Mouse (Mus musculus): ENCODE measurements around the gene Cyld. TPM values are rescaled to one million over a fixed set of nuclear protein-coding genes. Genes with fewer than 3 reads are reported as not detected.

Gene Cyld
- polyA plus RNA-seq, 1 experiment: 25.4 TPM

- Histone ChIP-seq H3K4me3 (ENCODE audit: insufficient read depth, low read length) (no peak overlapping the region), H3K4me1 (ENCODE audit: control insufficient read depth, insufficient read depth, low read length) (no peaks in the 10 kb centered on the region), H3K27ac (ENCODE audit: insufficient read depth, low read length) (no peak overlapping the region)
- TF ChIP-seq CTCF (IDR thresholded peaks at IDR 0.05; ENCODE audit: borderline replicate concordance, insufficient read depth, low read length) (no peak), POLR2A (IDR thresholded peaks at IDR 0.05; ENCODE audit: low read depth, low read length) (no peak)
These were observed 28.3 kb upstream of the Cyld start for GRCm38 (mm10) chr8:88668400-88669086.

GRCm38 (mm10) chr8:88670782-88671181 lies 26.0 kb upstream of the Cyld start:
- TF ChIP-seq CTCF (IDR thresholded peaks at IDR 0.05; ENCODE audit: borderline replicate concordance, insufficient read depth, low read length) (no peak), POLR2A (IDR thresholded peaks at IDR 0.05; ENCODE audit: low read depth, low read length) (no peak)
- Histone ChIP-seq H3K4me1 (ENCODE audit: control insufficient read depth, insufficient read depth, low read length) (no peaks in the 10 kb centered on the region), H3K4me3 (ENCODE audit: insufficient read depth, low read length) (no peak overlapping the region), H3K27ac (ENCODE audit: insufficient read depth, low read length) (no peak overlapping the region)

GRCm38 (mm10) chr8:88671575-88671974 lies 25.3 kb upstream of the Cyld start:
- Histone ChIP-seq H3K27ac (ENCODE audit: insufficient read depth, low read length) (no peak overlapping the region), H3K4me1 (ENCODE audit: control insufficient read depth, insufficient read depth, low read length) (no peaks in the 10 kb centered on the region), H3K4me3 (ENCODE audit: insufficient read depth, low read length) (no peak overlapping the region)
- TF ChIP-seq CTCF (IDR thresholded peaks at IDR 0.05; ENCODE audit: borderline replicate concordance, insufficient read depth, low read length) (no peak), POLR2A (IDR thresholded peaks at IDR 0.05; ENCODE audit: low read depth, low read length) (no peak)

- TF ChIP-seq CTCF (IDR thresholded peaks at IDR 0.05; ENCODE audit: borderline replicate concordance, insufficient read depth, low read length) (no peak), POLR2A (IDR thresholded peaks at IDR 0.05; ENCODE audit: low read depth, low read length) (no peak)
- Histone ChIP-seq H3K4me3 (ENCODE audit: insufficient read depth, low read length) (no peak overlapping the region), H3K4me1 (ENCODE audit: control insufficient read depth, insufficient read depth, low read length) (no peaks in the 10 kb centered on the region), H3K27ac (ENCODE audit: insufficient read depth, low read length) (no peak overlapping the region)
These were observed 23.0 kb upstream of the Cyld start for GRCm38 (mm10) chr8:88673859-88674258.

GRCm38 (mm10) chr8:88675372-88676165 lies 21.3 kb upstream of the Cyld start:
- Histone ChIP-seq H3K4me1 (ENCODE audit: control insufficient read depth, insufficient read depth, low read length) (no peaks in the 10 kb centered on the region), H3K4me3 (ENCODE audit: insufficient read depth, low read length) (no peak overlapping the region), H3K27ac (ENCODE audit: insufficient read depth, low read length) (no peak overlapping the region)
- no peak for TF ChIP-seq POLR2A (IDR thresholded peaks at IDR 0.05; ENCODE audit: low read depth, low read length)
- TF ChIP-seq CTCF (IDR thresholded peaks at IDR 0.05; ENCODE audit: borderline replicate concordance, insufficient read depth, low read length): no peak

GRCm38 (mm10) chr8:88677071-88677470 lies 19.8 kb upstream of the Cyld start:
- TF ChIP-seq POLR2A (IDR thresholded peaks at IDR 0.05; ENCODE audit: low read depth, low read length) (no peak), CTCF (IDR thresholded peaks at IDR 0.05; ENCODE audit: borderline replicate concordance, insufficient read depth, low read length) (no peak)

GRCm38 (mm10) chr8:88680566-88680965 lies 16.3 kb upstream of the Cyld start:
- H3K27ac ChIP-seq (ENCODE audit: insufficient read depth, low read length): no peak overlapping the region

More at GRCm38 (mm10) chr8:88677071-88677470, 19.8 kb upstream of the Cyld start:
- H3K4me1 ChIP-seq (ENCODE audit: control insufficient read depth, insufficient read depth, low read length): no peaks in the 10 kb centered on the region
- H3K27ac ChIP-seq (ENCODE audit: insufficient read depth, low read length): no peak overlapping the region
- H3K4me3 ChIP-seq (ENCODE audit: insufficient read depth, low read length): no peak overlapping the region

GRCm38 (mm10) chr8:88681046-88681445 lies 15.8 kb upstream of the Cyld start:
- no peak overlapping the region for H3K4me3 ChIP-seq (ENCODE audit: insufficient read depth, low read length)
- no peak for TF ChIP-seq CTCF (IDR thresholded peaks at IDR 0.05; ENCODE audit: borderline replicate concordance, insufficient read depth, low read length)
- TF ChIP-seq POLR2A (IDR thresholded peaks at IDR 0.05; ENCODE audit: low read depth, low read length): no peak
- no peaks in the 10 kb centered on the region for H3K4me1 ChIP-seq (ENCODE audit: control insufficient read depth, insufficient read depth, low read length)
- H3K27ac ChIP-seq (ENCODE audit: insufficient read depth, low read length): no peak overlapping the region

More at GRCm38 (mm10) chr8:88680566-88680965, 16.3 kb upstream of the Cyld start:
- TF ChIP-seq POLR2A (IDR thresholded peaks at IDR 0.05; ENCODE audit: low read depth, low read length): no peak
- TF ChIP-seq CTCF (IDR thresholded peaks at IDR 0.05; ENCODE audit: borderline replicate concordance, insufficient read depth, low read length): no peak
- Histone ChIP-seq H3K4me3 (ENCODE audit: insufficient read depth, low read length) (no peak overlapping the region), H3K4me1 (ENCODE audit: control insufficient read depth, insufficient read depth, low read length) (no peaks in the 10 kb centered on the region)

- no peaks in the 10 kb centered on the region for H3K4me1 ChIP-seq (ENCODE audit: control insufficient read depth, insufficient read depth, low read length)
These were observed 13.1 kb upstream of the Cyld start for GRCm38 (mm10) chr8:88683656-88684289.

More at GRCm38 (mm10) chr8:88683656-88684289, 13.1 kb upstream of the Cyld start:
- H3K27ac ChIP-seq (ENCODE audit: insufficient read depth, low read length): no peak overlapping the region
- H3K4me3 ChIP-seq (ENCODE audit: insufficient read depth, low read length): no peak overlapping the region
- no peak for TF ChIP-seq POLR2A (IDR thresholded peaks at IDR 0.05; ENCODE audit: low read depth, low read length)

Measured in embryonic fibroblast, embryonic 13.5 days (primary cell).